Mouse (Mus musculus) layer of hippocampus, postnatal 14 days (tissue): Measurements from ENCODE around the gene Mdga1. TPM values are rescaled to one million over a fixed set of nuclear protein-coding genes. Genes with fewer than 3 reads are reported as not detected.

Source experiments
- DNase-seq, 2 experiments: peaks; one replicate each; pipeline ENCODE4 v3.0.0; 2021 to 2022; ENCODE audit warnings: low spot score in 2 of 2, mixed read lengths in 1 of 2
- total RNA-seq, 2 experiments: library from RNA; stranded (reverse); gene quantifications; 2 replicates each; pipeline ENCODE4 v1.2.3; 2021

The Mdga1 gene
- total RNA-seq, 2 experiments from 2014 or later = 61.1 to 68.7 TPM

GRCm38 (mm10) chr17:29887881-29888826 is 81.7 kb downstream of the Mdga1 start:
- peak; percentile 59 to 76 for DNase-seq

DNA sequence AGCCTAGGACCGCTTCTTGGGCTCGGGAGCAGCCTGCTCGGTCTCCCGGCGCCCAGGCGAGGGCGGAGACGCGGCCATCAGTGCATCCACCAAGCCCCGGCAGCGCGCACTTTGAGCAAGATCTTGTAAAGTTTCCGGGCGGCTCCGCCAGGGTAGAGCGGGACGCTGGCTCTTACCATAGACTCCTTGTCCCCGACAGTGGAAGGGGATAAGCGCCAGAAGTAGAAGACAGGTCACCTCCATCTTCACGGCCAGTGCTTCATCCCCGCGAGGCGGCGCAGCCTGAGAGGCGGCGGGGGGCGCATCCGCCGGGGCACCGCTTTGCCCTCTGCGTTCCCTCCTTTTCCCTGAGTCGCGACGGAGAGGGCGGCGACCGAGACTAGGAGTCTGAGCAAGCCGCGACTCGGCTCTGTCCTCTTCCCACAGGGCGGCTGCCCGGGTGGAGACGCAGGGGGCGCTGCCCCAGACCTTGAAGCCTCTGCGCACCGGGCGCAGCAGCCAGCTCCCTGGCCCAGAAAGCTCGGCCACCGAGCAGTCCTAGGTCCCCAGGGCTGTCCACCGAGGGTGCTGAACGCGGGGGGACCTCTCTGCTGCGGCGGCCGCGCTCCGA is 82.5 kb downstream of the Mdga1 start:
- DNase-seq = peak in 1 of 2 experiments; percentile 24

GRCm38 (mm10) chr17:29886655-29887251 is 83.1 kb downstream of the Mdga1 start:
- DNase-seq = no peak

DNA sequence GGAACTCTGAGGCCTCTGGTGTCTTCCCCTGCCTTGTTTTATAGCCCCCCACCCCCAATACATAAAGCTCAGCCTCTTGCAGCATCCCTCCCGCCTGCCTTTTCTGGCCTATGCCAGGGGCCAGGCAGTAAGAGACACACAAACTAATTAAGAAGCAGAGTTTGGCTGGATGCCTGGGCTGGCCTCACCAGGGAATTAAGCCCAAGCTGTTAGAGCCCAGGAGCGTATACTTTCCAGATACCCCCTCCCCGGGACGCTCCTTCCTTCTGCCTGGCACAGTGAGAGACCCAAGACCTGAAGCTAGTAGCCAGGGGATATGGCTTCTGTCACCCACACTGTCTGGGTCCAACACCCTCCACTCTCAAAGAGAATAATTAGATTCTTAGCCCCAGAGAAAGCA is 83.8 kb downstream of the Mdga1 start:
- peak in 1 of 2 experiments; percentile 67 for DNase-seq

- no peak for DNase-seq
These were observed 85.3 kb downstream of the Mdga1 start for GRCm38 (mm10) chr17:29884596-29884995.

DNA sequence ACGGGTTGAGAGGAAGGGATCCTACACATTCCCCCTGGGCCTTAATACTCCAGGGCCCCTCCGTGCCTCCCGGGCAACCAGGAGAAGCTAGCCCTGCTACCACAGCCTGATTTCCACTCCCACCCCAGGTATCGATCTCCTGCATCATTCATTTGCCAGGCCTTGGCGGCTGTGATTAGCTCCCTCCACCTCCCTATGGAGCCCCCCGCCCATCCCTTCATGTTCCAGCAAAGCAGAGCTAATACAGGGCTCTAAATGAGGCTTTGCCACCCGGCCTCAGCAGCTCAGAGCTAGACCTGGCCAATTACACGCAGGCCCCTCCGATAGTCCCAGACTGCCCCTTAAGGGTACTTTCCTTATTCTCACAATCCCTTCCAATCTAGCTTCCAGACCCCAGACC is 86.5 kb downstream of the Mdga1 start:
- DNase-seq = no peak

DNA sequence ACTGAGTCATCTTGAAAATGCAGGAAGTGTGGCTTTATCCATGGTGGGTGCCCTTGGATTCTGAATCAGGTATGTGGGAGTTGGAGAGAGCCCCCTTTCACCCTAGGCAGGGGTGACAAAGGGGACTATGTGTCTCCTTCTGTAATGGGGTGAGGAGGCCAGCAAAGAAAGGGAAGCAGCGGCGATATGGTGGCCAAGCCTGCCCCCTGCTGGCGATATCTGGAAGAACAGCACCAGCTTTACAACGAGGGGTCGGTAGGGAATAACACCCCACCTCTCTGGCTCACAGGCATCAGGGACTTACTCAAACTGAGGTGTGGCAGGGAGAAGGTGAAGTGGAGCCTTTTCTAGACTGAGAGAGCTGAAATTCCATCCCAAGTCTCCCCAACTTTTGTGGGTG is 87.0 kb downstream of the Mdga1 start:
- peak; percentile 73 to 75 for DNase-seq

DNA sequence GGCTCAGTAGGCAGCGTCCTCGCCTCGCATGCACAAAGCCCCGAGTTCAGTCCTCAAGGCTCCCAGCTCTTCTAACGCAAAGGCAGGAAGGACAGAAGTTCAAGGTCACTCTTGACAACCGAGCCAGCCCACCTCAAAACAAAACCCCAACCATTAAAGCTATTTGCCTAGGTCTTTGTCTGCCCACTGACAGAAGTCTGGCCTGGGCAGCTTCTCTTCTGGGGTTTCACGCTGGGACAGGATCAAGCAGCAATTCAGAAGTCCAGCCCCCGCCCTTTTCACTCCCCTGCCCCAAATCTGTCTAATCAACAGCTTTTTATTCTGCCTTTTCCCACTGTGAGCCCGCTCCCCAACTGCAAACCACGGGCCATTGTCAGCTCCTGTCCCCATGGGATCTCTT is 89.6 kb downstream of the Mdga1 start:
- no peak for DNase-seq

DNA sequence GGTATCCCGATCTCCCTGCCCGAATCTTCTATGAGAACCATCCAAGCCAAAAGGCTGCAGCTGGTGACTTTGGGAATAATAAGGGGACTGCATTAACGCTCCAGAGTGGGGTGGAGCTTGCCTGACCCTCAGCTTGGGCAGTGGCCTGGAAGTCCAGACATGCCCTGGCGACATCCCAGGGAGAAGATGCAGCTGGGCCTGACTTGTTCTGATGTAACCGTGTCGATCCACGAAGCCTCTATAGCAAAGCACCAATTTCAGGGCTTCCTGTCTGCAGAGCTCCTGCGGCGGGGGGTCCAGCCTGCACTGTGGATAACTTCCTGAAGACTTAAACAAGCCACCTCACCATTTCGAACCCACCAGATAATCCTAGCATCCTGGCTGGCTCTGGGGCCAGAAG is 90.9 kb downstream of the Mdga1 start:
- DNase-seq = no peak

DNA sequence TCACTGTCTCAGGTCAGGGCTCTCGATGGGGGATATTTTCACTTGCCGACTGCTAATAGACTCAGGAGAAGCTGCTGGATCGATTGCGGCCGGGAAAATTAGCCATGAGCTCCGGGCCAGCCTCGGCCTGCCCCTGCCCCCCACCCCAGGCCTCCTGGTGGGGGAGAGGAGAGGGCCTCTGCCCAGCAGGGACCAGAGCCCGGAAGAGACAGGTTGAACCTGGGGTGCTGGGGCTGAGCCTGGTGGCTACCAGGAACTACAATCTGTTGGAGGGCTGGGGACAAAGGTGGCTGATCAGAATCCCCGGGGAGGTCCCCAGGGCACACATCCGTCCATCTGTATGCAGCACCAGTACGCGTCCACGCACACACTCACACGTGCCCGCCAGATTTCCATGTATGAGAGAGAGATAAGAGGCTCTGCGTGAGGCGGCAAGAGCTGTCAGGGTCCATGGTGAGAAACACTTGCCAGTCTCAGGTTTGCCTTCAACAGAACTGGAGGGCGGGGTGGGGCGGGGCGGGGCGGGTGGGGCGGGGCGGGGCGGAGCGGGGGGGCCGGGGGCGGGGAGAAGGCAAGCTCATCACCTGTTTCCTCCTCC is 95.7 kb downstream of the Mdga1 start:
- no peak for DNase-seq

DNA sequence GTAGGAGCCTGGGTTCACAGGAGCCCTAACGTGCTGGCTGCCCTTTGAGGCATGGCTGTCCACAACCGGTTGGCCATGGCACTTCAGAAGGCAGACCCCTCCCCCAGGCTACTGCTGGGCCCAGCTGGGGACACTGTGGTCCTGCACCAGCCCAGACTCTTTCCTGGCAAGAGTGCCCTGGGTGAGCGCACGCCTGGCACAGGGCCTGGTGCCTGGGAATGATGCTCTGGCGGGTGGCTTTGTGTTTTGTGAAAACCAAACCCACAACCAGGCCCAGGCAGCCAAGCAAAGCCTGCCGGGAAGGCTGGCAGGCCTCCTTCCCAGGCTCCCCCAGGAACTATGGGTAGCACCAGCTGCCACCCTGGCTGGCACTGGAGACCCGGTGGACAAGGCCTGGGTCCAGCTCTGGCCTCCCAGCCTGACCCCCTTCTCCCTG is 96.3 kb downstream of the Mdga1 start:
- peak; percentile 90 to 95 for DNase-seq

DNA sequence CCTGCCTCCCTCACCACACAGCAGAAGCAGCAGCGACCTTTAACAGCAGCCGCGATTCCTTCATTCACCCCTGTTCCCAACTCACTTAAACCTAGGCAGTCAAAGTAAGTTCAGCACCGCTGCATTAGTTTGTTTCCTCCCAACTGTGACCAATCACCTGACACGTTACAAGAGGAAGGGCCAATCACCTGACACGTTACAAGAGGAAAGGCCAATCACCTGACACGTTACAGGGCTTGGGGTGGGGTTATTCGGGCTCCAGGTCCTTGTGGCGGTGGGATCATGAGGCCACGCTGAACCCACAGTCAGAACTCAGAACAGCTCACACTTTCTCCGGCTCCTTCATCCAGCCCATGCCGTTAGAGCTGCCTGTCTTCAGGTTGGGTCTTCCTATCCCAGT is 99.6 kb downstream of the Mdga1 start:
- DNase-seq = no peak

DNA sequence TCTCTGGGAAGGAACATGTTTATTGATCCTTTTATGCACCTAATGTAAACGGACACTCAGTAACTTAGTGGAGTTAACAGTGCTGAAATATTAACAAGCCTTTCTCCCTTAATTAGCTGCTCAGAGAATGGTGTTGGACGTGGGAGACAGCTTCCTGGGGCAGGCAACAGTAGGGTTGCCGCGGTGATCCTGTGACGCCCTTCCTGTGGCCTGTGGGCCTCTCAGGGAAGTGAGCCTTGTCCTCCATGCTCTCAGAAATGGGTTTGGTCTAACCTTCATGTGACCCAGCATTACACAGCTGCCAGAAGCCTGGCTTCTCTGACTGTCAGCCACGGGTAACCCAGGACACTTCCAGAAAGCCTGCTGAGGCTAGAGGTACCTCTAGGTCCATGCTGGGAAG is 104.0 kb downstream of the Mdga1 start:
- no peak for DNase-seq

- no peak for DNase-seq
These were observed 105.4 kb downstream of the Mdga1 start for GRCm38 (mm10) chr17:29864440-29864839.

GRCm38 (mm10) chr17:29859788-29860283 is 110.1 kb downstream of the Mdga1 start:
- DNase-seq = no peak

DNA sequence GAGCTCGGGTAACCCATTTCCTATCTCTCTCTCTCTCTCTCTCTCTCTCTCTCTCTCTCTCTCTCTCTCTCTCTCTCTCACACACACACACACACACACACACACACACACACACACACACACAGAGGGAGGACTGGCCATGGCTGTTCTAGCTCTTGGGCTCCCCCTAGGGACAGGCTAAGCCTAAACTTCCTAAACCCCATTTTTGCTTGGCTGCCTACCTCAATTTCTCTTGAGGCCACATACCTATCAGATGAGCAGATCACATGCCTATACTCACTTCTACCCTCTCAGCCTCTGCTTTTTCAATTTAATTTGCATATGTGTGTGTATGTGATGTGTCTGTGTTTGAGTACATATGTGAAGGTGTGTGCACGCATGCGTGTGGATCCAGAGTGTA is 111.1 kb downstream of the Mdga1 start:
- no peak for DNase-seq

DNA sequence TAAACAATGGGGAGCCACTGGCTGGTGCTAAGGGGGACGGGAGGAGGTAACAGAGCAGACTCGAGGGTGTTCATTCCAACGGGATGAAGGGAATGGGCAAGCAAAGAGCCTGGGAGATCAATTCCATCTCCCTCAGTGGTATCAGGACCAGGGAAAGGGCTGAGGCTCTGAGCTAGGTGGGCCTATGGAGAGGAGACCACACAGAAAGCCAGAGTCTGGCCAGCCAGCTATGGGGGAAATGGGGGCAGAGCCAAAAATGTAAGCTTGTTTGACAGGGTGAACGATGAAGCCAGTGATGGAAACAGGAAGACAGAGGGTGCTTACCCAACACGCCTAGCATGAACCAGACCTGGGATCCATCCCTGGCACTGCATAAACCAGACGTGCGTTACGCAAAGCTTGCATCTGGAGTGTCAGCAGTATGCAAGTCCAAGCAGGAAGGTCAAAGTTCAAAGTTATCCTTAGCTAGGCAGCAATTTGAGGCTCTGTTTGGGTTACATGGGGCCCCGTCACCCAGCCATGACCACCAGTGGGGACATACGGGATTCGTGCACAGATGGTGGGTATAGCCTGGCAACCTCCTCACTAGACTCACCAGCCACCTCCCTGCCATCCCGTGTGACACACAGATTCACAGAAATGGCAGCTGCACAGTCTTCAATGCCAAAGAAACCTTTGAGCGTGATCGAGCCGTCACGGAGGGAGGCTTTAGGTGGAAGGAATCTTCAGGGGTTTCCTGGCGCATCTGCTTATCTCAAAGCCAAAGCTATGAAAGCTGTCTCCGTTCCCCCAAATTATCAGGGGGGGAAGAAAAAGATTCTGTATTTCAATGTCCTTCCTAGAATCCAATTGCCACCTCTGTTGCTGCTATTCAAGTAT is 113.9 kb downstream of the Mdga1 start:
- DNase-seq = no peak

DNA sequence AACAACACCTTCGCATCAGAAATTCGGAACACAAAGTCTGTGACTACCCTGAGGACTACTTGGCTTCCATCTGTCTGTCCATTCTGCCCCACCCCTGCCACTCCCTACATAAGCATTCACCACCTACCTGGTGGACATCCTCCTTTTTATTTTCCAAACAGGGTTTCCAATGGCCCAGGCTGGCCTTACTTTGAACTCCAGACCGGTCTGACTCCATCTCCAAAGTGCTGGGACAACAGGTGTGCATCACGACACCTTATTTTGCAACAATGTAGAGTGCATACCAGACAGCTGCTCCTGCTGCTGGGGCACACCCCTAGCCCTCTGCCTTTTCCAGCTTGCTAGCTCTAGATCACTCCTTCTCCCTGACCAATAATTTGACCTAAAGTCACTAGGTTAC is 115.1 kb downstream of the Mdga1 start:
- DNase-seq = no peak

- no peak for DNase-seq
These were observed 115.5 kb downstream of the Mdga1 start for GRCm38 (mm10) chr17:29854388-29854787.

- peak in 1 of 2 experiments; percentile 45 for DNase-seq
These were observed 116.9 kb downstream of the Mdga1 start for GRCm38 (mm10) chr17:29852846-29853486.
